Mouse (Mus musculus) megakaryocyte, embryonic 14.5 days (primary cell): ENCODE data around the gene Smg6.

ENCODE experiments used
- FLI1 ChIP-seq: IDR thresholded peaks from 2 replicates; pipeline ENCODE4 v1.6.1; 2012; ENCODE audit warnings: low read length, inconsistent platforms, mixed read lengths
- GATA1 ChIP-seq: IDR thresholded peaks from 3 replicates; pipeline ENCODE4 v1.6.1; 2012; ENCODE audit warnings: mixed read lengths, low read length, inconsistent platforms, borderline replicate concordance

GRCm38 (mm10) chr11:74981464-74981863 is 55.8 kb downstream of the Smg6 start:
- TF ChIP-seq GATA1 (no peak), FLI1 (no peak)
